In genomic region chr2:163385126-163385525, GRCm38 (mm10) we compare ENCODE assay signal across 31 mouse cellular contexts. TPM values are rescaled to one million over a fixed set of nuclear protein-coding genes. Genes with fewer than 3 reads are reported as not detected.
DNase-seq lines count a peak whose midpoint lies in the region; ATAC-seq and TF ChIP-seq lines count a peak whose summit lies in the region.
"Had no signal": no experiment of that assay in that cellular context is flagged by ENCODE, and none has a peak within 500 bp of the region (broad histone marks: within the 10 kb centered on the region; RNA-seq: fewer than 3 reads in every experiment).

No protein-coding gene starts in this region.

- ATAC-seq in hindbrain, embryonic 14.5 days (ENCODE audit: low FRiP score): no peak
- ATAC-seq in heart, embryonic 15.5 days (replicated peaks; ENCODE audit: insufficient number of reproducible peaks, insufficient read depth, low FRiP score, low read depth): no peak
- ATAC-seq: forebrain, embryonic 13.5 days; hindbrain, embryonic 16.5 days; liver, embryonic 12.5 days; liver, postnatal 0 days; midbrain, embryonic 16.5 days had no signal

- H3K9me3 ChIP-seq in hindbrain, embryonic 10.5 days: no peaks in the 10 kb centered on the region
- peaks cover 3% of the 10 kb centered on the region; the same call in 1 of the 2 replicates for H3K9me3 ChIP-seq in hindbrain, embryonic 14.5 days (ENCODE audit: control insufficient read depth, low read length)
- no peaks in the 10 kb centered on the region for H3K9me3 ChIP-seq in heart, embryonic 15.5 days (replicated peaks)
- H3K9me3 ChIP-seq: forebrain, embryonic 13.5 days; kidney, embryonic 15.5 days; liver, embryonic 12.5 days; neural tube, embryonic 12.5 days had no signal

- DNase-seq in heart, adult 2 months: peak in 1 of 2 experiments; percentile 38
- DNase-seq in heart, postnatal 10 days: no peak
- no peak for DNase-seq in hindbrain, embryonic 10.5 days (ENCODE audit: low spot score)
- no peak for DNase-seq in hindbrain, embryonic 14.5 days (ENCODE audit: low spot score)
- no peak for DNase-seq in frontal cortex, postnatal 14 days (ENCODE audit: low spot score in 2 of 2)
- no peak for DNase-seq in cerebellum, postnatal 10 days
- DNase-seq: adrenal gland, postnatal 36 days; B cell, adult 2 months; cerebellum, adult 18-20 months; cerebellum, postnatal 14 days; kidney, adult 18-20 months; kidney, postnatal 36 days; left cerebral cortex, postnatal 4 days; liver, postnatal 0 days; lung, postnatal 36 days; right cerebral cortex, adult 18-20 months; thymus, adult 18-20 months; thymus, postnatal 25 days had no signal

- intact Hi-C loops in heart, adult 2 months (cut with DNase I): no loop called here
- intact Hi-C loops in heart, postnatal 10 days (cut with DNase I): no loop called here

- peaks cover 21% of the 10 kb centered on the region for H3K4me1 ChIP-seq in heart, adult 2 months (ENCODE audit: control insufficient read depth, insufficient read depth, low read length)
- peaks cover 8% of the 10 kb centered on the region for H3K4me1 ChIP-seq in hindbrain, embryonic 10.5 days (replicated peaks)
- no peaks in the 10 kb centered on the region for H3K4me1 ChIP-seq in hindbrain, embryonic 14.5 days (replicated peaks; ENCODE audit: control insufficient read depth, insufficient read depth, low read length)
- H3K4me1 ChIP-seq in heart, embryonic 15.5 days (replicated peaks): peaks cover 73% of the 10 kb centered on the region
- H3K4me1 ChIP-seq: forebrain, embryonic 13.5 days; neural tube, embryonic 12.5 days had no signal

- no peak overlapping the region for H3K4me3 ChIP-seq in heart, adult 2 months
- no peak overlapping the region for H3K4me3 ChIP-seq in hindbrain, embryonic 10.5 days
- H3K4me3 ChIP-seq in hindbrain, embryonic 14.5 days (replicated peaks; ENCODE audit: low read length): no peak overlapping the region
- no peak overlapping the region for H3K4me3 ChIP-seq in heart, embryonic 15.5 days
- H3K4me3 ChIP-seq: forebrain, embryonic 13.5 days; kidney, embryonic 15.5 days; layer of hippocampus, adult 2 months; liver, embryonic 12.5 days; neural tube, embryonic 12.5 days had no signal

- H3K36me3 ChIP-seq in heart, adult 2 months (ENCODE audit: control insufficient read depth, insufficient read depth, low read length): peaks cover 8% of the 10 kb centered on the region
- H3K36me3 ChIP-seq in hindbrain, embryonic 10.5 days: no peaks in the 10 kb centered on the region
- H3K36me3 ChIP-seq in hindbrain, embryonic 14.5 days (replicated peaks; ENCODE audit: control insufficient read depth, insufficient read depth): no peaks in the 10 kb centered on the region
- peaks cover 16% of the 10 kb centered on the region for H3K36me3 ChIP-seq in heart, embryonic 15.5 days
- H3K36me3 ChIP-seq: kidney, embryonic 15.5 days; liver, embryonic 12.5 days; neural tube, embryonic 12.5 days had no signal

- 0 out of 2 replicates have a peak overlapping the region, but pooled peaks have one; percentile 27 for H3K9ac ChIP-seq in heart, adult 2 months (ENCODE audit: low read depth, low read length)
- no peak overlapping the region for H3K9ac ChIP-seq in hindbrain, embryonic 14.5 days
- 0 out of 2 replicates have a peak overlapping the region, but pooled peaks have one; percentile 4 for H3K9ac ChIP-seq in heart, embryonic 15.5 days
- H3K9ac ChIP-seq: forebrain, embryonic 13.5 days; kidney, embryonic 15.5 days; liver, embryonic 12.5 days; liver, postnatal 0 days; neural tube, embryonic 12.5 days had no signal

- H3K27me3 ChIP-seq in heart, adult 2 months (ENCODE audit: control insufficient read depth, insufficient read depth, low read length): no peaks in the 10 kb centered on the region
- H3K27me3 ChIP-seq in hindbrain, embryonic 10.5 days (ENCODE audit: insufficient read depth, poor library complexity, severe bottlenecking): no peaks in the 10 kb centered on the region
- no peaks in the 10 kb centered on the region for H3K27me3 ChIP-seq in hindbrain, embryonic 14.5 days (ENCODE audit: control insufficient read depth, insufficient read depth, low read length)
- H3K27me3 ChIP-seq in heart, embryonic 15.5 days: no peaks in the 10 kb centered on the region
- H3K27me3 ChIP-seq: forebrain, embryonic 13.5 days; kidney, embryonic 15.5 days; neural tube, embryonic 12.5 days had no signal

- H3K27ac ChIP-seq in heart, adult 2 months: peak overlapping the region; percentile 51
- 0 out of 2 replicates have a peak overlapping the region, but pooled peaks have one; percentile 8 for H3K27ac ChIP-seq in hindbrain, embryonic 10.5 days
- H3K27ac ChIP-seq in hindbrain, embryonic 14.5 days: no peak overlapping the region
- H3K27ac ChIP-seq in heart, embryonic 15.5 days: peak overlapping the region; percentile 74
- H3K27ac ChIP-seq: forebrain, embryonic 13.5 days; kidney, embryonic 15.5 days; layer of hippocampus, adult 2 months; liver, embryonic 12.5 days; neural tube, embryonic 12.5 days; stomach, postnatal 0 days had no signal

- no peak for TF ChIP-seq POLR2A in heart, adult 2 months (IDR thresholded peaks at IDR 0.05; ENCODE audit: insufficient read depth, low read depth, low read length)

- no peak overlapping the region for H3K4me2 ChIP-seq in hindbrain, embryonic 14.5 days (replicated peaks)
- peak overlapping the region; percentile 45 for H3K4me2 ChIP-seq in heart, embryonic 15.5 days
- H3K4me2 ChIP-seq: forebrain, embryonic 13.5 days; kidney, embryonic 15.5 days; liver, embryonic 12.5 days; midbrain, embryonic 11.5 days; neural tube, embryonic 12.5 days had no signal

- no peak for TF ChIP-seq CTCF in heart, adult 2 months (IDR thresholded peaks at IDR 0.05)

- no peak for TF ChIP-seq EP300 in heart, adult 2 months (IDR thresholded peaks at IDR 0.05; ENCODE audit: insufficient read depth, low read depth, low read length)

- WGBS in heart, adult 2 months: 62% methylated on average over 6 of the region's 6 CpGs
- WGBS in hindbrain, embryonic 10.5 days: 86% methylated on average over 6 of the region's 6 CpGs
- 79% methylated on average over 6 of the region's 6 CpGs for WGBS in hindbrain, embryonic 14.5 days
- WGBS in heart, embryonic 15.5 days: 49% methylated on average over 6 of the region's 6 CpGs

- H3K79me2 ChIP-seq in heart, adult 2 months (replicated peaks; ENCODE audit: control insufficient read depth, insufficient read depth, low read length): no peaks in the 10 kb centered on the region

RNA-seq across cellular contexts. Expression of gene Jph2, which starts 12.7 kb away (rescaled TPM):
- total RNA-seq in heart, adult 2 months (2021): 100 to 1,000 TPM; 389 to 391 TPM
- polyA plus RNA-seq in heart, adult 2 months (2012; rRNA removed): 193 and 253 TPM in 2 replicates
- 100 to 1,000 TPM; 378 to 449 TPM for total RNA-seq in heart, postnatal 10 days (2021)
- 0.75 and 0.81 TPM in 2 replicates for polyA plus RNA-seq in hindbrain, embryonic 10.5 days (2016; fragmentation: Nextera tagmentation; extraction: Ambion mirVana)
- polyA plus RNA-seq in hindbrain, embryonic 14.5 days (2014; fragmentation: Nextera tagmentation; extraction: Ambion mirVana): 0.27 and 0.37 TPM in 2 replicates
- polyA plus RNA-seq in heart, embryonic 15.5 days (2015; fragmentation: Nextera tagmentation; extraction: Ambion mirVana): 41.0 and 47.7 TPM in 2 replicates
- total RNA-seq: hematopoietic stem cell, adult 5-6 weeks; megakaryocyte, adult 5-6 weeks had no signal

RNA-seq across cellular contexts. Expression of gene Oser1, which starts 39.4 kb away (rescaled TPM):
- 10 to 100 TPM; 19.6 to 21.2 TPM for total RNA-seq in heart, adult 2 months (2021)
- polyA plus RNA-seq in heart, adult 2 months (2012; rRNA removed): 9.7 and 16.4 TPM in 2 replicates
- total RNA-seq in heart, postnatal 10 days (2021): 10 to 100 TPM; 21.3 to 24.4 TPM
- polyA plus RNA-seq in hindbrain, embryonic 10.5 days (2016; fragmentation: Nextera tagmentation; extraction: Ambion mirVana): 89.2 and 93.3 TPM in 2 replicates
- polyA plus RNA-seq in hindbrain, embryonic 14.5 days (2014; fragmentation: Nextera tagmentation; extraction: Ambion mirVana): 74.8 and 78.9 TPM in 2 replicates
- 47.5 and 55.9 TPM in 2 replicates for polyA plus RNA-seq in heart, embryonic 15.5 days (2015; fragmentation: Nextera tagmentation; extraction: Ambion mirVana)

RNA-seq across cellular contexts. Expression of gene Gdap1l1, which starts 53.1 kb away (rescaled TPM):
- not detected for total RNA-seq in heart, adult 2 months (2021)
- polyA plus RNA-seq in heart, adult 2 months (2012; rRNA removed): 0.23 and 0.25 TPM in 2 replicates
- total RNA-seq in heart, postnatal 10 days (2021): not detected
- polyA plus RNA-seq in hindbrain, embryonic 10.5 days (2016; fragmentation: Nextera tagmentation; extraction: Ambion mirVana): 19.0 and 54.8 TPM in 2 replicates
- 121 and 137 TPM in 2 replicates for polyA plus RNA-seq in hindbrain, embryonic 14.5 days (2014; fragmentation: Nextera tagmentation; extraction: Ambion mirVana)
- polyA plus RNA-seq in heart, embryonic 15.5 days (2015; fragmentation: Nextera tagmentation; extraction: Ambion mirVana): 0.18 and 1.5 TPM in 2 replicates
- total RNA-seq: gastrocnemius, postnatal 36 days; megakaryocyte, adult 5-6 weeks had no signal
- polyA plus RNA-seq: liver, postnatal 0 days had no signal

Comparison
In these comparisons a context has a peak if more than half of its experiments do, and no peak if none do; other contexts are left out.
1. RNA of gene Jph2, which starts 12.7 kb away (polyA plus RNA-seq): 193 to 253 TPM in heart, adult 2 months and 41.0 to 47.7 TPM in heart, embryonic 15.5 days; 0.75 to 0.81 TPM in hindbrain, embryonic 10.5 days and 0.27 to 0.37 TPM in hindbrain, embryonic 14.5 days; every median in the first group is over 10 times any median in the second.